Mouse (Mus musculus): ENCODE data around the gene Mrps27.

Gene Mrps27

GRCm38 (mm10) chr13:99344599-99345575, at the start of gene Mrps27, which contains the start of gene Ptcd2:
Gene Mrps27 (plus strand): TSS chr13:99344786.
Gene Ptcd2 (minus strand): TSS chr13:99344705.
- TF ChIP-seq GATA4 (IDR thresholded peaks at IDR 0.05; ENCODE audit: insufficient replicate concordance, low read length) = peak; percentile 50; the same call in 1 of the 2 replicates

DNA sequence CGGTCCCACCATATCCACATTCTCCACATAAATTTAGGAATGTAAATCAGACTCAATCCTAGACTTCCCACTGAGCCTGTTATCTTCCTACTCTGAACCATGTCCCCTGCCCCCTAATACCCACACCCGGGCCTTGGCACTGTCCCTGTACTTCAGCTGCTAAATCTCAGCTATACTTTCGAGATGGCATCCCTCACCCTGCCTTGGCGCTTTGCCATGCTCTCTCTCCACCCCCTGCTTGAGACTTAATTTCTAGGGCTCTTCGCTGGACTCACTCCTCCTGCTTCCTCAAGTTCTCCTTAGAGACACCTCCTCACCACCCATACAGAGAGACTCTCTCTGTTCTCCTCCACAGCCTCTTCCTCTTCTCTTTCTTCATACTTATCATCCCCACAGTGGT, 44.7 kb upstream of the Mrps27 start:
- no peak for TF ChIP-seq GATA4 (IDR thresholded peaks at IDR 0.05; ENCODE audit: insufficient replicate concordance, low read length)

- no peak for TF ChIP-seq GATA4 (IDR thresholded peaks at IDR 0.05; ENCODE audit: insufficient replicate concordance, low read length)
These were observed 40.7 kb upstream of the Mrps27 start for GRCm38 (mm10) chr13:99303846-99304245.

DNA sequence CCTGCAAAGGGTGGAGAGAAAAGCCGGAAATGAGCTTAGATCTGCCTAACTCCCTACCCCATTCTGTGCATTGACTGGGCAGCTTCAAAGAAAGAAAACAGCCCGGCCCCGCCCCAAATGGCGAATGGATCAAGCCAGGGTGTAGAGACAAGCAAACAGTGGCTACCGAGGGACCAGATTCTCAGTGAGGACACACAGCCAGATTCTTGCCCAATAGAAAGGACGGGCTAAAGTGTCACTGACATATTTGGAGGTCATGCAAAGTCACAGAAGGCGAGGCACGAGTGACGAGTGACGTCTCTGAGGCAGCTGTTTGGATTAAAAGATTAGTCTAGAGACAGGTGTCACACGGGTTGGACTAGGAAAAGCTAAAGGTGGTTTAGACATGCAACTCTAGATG, 40.2 kb upstream of the Mrps27 start:
- TF ChIP-seq GATA4 (IDR thresholded peaks at IDR 0.05; ENCODE audit: insufficient replicate concordance, low read length) = no peak

- TF ChIP-seq GATA4 (IDR thresholded peaks at IDR 0.05; ENCODE audit: insufficient replicate concordance, low read length) = no peak
These were observed 39.4 kb upstream of the Mrps27 start for GRCm38 (mm10) chr13:99305186-99305585.

DNA sequence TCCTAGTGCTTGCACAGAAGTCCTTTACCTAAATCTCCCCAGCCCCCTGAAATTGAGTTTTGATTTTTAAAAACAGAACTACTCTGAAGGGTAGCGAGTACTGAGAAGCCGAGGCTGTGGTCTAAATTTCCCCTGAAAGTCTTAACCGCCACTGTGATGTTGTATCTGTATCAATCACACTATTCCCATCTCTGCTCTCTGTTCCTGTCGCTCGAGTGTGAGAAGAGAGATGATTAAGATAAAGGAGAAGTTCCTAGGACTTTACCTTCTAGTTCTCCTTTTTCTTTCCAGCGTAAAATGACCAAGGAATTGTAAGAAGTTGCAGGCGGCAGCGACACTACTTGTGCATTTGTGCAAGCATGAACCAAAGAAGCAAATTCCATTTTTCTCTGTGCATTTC, 38.4 kb upstream of the Mrps27 start:
- no peak for TF ChIP-seq GATA4 (IDR thresholded peaks at IDR 0.05; ENCODE audit: insufficient replicate concordance, low read length)

DNA sequence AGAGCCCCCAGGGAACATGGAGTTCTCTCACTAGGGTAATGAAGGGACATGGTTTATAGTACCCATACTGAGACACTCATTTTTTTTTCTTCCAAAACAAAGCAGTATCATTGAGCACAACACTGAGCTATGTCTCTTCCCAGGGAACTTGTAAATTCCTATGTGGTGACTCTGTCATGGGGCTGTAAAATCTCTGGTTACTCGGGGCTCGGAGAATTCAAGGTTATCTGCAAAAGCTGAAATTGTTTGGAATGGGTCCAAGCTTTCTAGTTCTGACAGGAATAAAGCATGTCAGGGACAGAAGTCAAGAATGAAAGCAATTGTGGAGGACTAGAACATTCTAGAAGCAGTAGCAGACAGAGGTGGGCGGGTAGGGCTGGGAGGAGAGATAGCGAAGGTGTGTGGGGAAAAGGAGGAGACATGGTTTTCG, 36.6 kb upstream of the Mrps27 start:
- TF ChIP-seq GATA4 (IDR thresholded peaks at IDR 0.05; ENCODE audit: insufficient replicate concordance, low read length) = no peak

DNA sequence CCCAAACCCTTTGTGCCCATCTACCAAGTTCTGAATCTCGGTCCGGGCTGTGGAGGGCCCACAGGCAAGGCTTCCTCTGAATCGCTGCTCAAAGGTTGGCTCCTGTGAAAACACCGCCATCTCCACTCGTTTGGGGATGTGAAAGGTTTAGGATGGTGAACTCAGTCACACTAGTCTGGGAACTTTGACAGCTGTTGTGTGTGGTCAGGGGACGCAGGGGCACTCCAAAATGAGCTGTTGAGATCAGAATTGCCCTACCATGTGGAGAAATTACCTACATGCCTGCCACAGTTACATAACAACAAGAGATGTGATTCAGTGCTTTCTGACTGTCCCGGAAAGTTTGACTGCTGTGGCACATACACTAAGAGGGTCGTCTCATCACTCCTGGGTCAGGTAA, 36.2 kb upstream of the Mrps27 start:
- no peak for TF ChIP-seq GATA4 (IDR thresholded peaks at IDR 0.05; ENCODE audit: insufficient replicate concordance, low read length)

DNA sequence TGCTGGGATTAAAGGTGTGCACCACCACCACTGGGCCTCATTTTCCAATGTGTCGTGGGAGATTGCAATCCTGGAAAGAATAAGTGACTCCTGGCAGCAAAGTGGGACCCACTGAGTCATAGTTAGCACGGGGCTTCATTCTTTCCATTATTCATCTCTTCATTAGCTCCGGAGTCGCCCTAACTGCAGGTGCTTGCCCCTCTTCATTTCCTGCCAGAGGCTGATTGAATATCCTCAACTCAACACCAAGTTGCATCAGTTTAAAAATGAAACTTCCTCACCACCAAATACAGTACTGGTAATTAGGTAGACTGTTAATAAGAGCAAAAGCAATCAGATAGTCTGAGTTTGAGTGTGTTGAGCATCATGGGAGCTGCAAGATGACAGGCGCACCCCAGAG, 30.5 kb upstream of the Mrps27 start:
- no peak for TF ChIP-seq GATA4 (IDR thresholded peaks at IDR 0.05; ENCODE audit: insufficient replicate concordance, low read length)

- no peak for TF ChIP-seq GATA4 (IDR thresholded peaks at IDR 0.05; ENCODE audit: insufficient replicate concordance, low read length)
These were observed 29.9 kb upstream of the Mrps27 start for GRCm38 (mm10) chr13:99314657-99315181.

DNA sequence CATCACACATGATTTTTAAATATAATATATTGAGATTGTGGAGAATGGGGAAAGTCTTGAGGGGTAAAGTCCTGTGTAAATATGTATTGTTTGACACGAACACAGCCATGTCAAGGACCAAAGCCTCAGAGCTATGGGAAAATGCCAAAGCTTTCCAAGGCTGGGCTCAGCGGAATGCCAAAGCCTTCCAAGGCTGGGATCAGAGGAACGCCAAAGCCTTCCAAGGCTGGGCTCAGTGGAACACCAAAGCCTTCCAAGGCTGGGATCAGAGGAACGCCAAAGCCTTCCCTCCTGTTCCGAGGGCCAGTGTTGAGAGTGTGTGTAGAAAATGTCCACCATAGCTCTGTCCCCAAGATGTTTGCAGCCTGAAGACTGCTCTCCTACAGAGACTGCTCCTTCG, 28.2 kb upstream of the Mrps27 start:
- no peak for TF ChIP-seq GATA4 (IDR thresholded peaks at IDR 0.05; ENCODE audit: insufficient replicate concordance, low read length)

GRCm38 (mm10) chr13:99317058-99317457, 27.5 kb upstream of the Mrps27 start:
- no peak for TF ChIP-seq GATA4 (IDR thresholded peaks at IDR 0.05; ENCODE audit: insufficient replicate concordance, low read length)

DNA sequence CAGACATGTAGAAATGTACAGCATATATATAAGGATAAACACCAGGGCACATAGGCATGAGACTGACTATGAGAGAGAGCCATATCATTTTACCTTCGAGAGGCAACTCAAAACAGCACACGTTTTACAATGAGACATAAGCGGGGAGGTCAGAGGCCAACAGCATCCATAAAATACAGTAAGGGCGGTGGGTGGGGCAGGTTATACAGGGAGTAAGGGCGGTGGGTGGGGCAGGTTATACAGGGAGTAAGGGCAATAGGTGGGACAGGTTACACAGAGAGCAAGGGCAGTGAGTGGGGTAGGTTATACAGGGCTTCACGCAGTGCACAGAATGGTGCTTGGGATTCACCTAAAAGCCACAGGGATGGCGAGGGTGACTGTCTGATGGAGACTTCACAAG, 24.1 kb upstream of the Mrps27 start:
- TF ChIP-seq GATA4 (IDR thresholded peaks at IDR 0.05; ENCODE audit: insufficient replicate concordance, low read length) = no peak

DNA sequence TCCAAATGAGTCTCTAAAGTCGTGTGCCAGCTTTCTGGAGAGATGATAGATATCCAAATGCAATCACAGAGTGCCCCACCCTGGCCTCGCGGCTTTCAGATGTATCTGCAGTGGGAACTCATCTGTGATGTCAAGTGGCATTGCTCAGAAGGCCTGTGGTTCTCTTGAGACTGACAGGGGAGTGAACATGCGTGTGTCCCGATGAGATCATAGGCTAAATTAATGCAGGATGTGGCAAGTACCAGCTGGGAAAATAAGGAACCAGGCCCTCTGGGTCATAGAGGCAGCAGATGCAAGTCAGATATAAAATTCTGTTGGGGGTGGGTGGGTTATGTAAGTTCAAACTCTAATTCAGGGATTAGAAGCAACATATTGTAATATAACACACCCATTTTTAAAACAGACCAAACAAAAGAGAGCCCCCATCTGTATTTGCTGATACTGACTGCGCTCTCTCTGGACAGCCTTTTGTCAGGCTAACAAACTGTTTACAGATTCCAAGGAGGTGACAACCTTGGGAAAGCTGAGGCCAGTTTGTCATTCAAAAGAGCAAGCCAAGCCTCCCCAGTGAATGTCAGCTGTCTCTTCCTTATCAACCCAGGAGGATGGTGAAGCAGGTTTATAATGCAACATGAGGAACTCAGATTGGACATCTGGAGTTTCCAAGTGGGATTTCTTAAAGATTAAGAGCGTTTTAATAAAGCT, 20.8 kb upstream of the Mrps27 start:
- no peak for TF ChIP-seq GATA4 (IDR thresholded peaks at IDR 0.05; ENCODE audit: insufficient replicate concordance, low read length)

- TF ChIP-seq GATA4 (IDR thresholded peaks at IDR 0.05; ENCODE audit: insufficient replicate concordance, low read length) = no peak
These were observed 13.3 kb upstream of the Mrps27 start for GRCm38 (mm10) chr13:99331255-99331654.

- TF ChIP-seq GATA4 (IDR thresholded peaks at IDR 0.05; ENCODE audit: insufficient replicate concordance, low read length) = no peak
These were observed 7.1 kb upstream of the Mrps27 start for GRCm38 (mm10) chr13:99337510-99337909.
